Mouse (Mus musculus) fat pad, adult 2 months (tissue): Measurements from ENCODE around the gene Cenpf.

Source experiments
- DNase-seq: peaks from one replicate; pipeline ENCODE4 v3.0.0-alpha.2; 2011; ENCODE audit warnings: low read depth, low spot score; ENCODE audit errors: extremely low read depth

Cenpf gene

GRCm38 (mm10) chr1:189631906-189632675, 55.8 kb downstream of the Cenpf start:
- no peak for DNase-seq

DNA sequence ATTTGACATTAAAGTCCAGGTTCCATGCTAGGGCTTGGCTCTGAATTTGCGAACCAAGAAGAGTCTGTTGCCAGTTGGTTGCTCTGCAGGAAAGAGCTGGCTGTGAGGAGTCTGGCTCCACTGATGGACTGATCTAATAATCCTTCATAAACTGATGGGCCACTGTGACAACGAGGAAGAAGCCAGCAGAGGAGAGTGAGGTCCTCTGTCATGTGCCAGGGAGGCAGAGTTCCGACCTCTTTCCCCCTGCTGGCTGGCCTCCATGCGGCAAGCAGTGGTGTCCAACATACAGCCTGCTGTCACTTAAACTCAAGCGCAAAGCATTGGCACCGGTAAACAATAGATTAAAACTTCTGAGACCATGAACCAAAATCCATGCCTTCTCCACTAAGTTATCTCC, 57.9 kb downstream of the Cenpf start:
- DNase-seq, result no peak

DNA sequence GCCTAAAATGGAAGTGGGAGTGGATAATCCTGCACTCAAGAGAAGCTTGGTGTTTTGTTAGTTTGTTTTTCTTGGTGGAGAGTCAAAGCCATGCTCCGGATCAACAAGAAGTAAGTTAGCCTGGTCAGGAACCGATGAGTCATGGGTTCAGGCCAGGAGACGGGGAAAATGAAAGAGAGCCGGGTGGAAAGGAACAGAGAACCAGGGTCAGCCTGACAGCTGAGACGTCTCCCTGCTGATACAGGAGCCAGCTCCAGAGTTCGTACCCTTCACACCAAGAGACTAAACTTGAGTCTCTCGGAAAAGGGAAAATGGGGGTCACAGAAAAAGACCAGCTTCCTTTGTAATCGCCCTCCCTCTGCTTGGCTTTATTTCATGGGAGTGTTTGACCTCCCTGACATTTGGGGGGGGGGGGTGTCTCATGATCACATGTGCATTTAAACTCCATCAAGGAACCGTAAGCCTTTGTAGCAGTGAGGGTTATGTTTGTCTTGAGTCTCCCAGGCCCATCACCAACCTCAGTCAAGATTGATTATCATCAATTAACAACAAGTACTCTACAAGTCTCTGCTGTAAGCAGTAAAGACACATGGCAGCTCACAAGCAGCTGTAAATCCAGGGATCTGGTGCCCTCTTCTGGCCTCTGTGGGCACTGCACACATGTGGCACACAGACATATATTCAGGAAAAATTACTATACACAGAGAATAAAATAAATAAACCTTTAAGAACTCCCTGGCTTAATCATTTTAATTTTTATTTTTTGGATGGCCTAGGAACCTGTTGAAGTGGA, 59.7 kb downstream of the Cenpf start:
- no peak for DNase-seq

DNA sequence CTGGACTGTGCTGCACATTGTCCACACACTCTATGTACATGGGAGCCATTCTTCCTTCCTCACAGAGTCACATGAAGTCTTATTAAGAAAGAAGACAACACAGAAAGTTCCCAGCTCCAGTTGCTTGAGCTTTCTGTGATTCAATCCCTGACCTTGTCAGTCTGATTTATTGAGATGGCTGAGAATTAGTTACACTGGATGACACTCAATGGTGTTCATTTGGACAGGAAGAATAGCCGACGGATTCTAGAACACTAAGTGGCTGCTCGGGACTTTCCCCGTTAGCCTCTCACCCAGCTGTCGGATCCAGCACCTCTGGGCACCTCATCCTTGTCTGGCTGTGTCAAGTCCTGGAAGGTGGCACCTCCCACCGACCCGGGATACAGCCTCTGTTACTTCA, 63.1 kb downstream of the Cenpf start:
- no peak for DNase-seq

GRCm38 (mm10) chr1:189618970-189619740, 68.7 kb downstream of the Cenpf start:
- no peak for DNase-seq

- no peak for DNase-seq
Observed at GRCm38 (mm10) chr1:189617381-189617780, 70.5 kb downstream of the Cenpf start.

DNA sequence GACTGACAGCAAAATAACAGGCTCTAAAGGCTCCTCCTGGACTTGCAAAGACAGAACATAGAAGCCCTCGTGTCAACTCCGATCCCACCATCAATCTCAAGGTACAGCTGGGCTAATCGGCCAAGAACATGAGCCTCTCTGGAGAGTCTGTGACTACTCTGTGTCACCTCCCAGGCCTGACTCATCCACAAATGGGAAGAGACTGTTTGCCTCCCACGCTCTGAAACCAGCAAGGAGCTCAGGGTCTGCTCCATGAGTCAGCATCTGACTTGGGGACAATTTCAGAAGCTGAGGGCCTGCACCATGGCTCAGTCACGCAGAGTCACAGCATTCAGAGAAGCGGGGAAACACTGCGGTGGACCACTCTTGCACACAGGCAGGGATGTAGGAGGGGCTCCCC, 72.6 kb downstream of the Cenpf start:
- no peak for DNase-seq

DNA sequence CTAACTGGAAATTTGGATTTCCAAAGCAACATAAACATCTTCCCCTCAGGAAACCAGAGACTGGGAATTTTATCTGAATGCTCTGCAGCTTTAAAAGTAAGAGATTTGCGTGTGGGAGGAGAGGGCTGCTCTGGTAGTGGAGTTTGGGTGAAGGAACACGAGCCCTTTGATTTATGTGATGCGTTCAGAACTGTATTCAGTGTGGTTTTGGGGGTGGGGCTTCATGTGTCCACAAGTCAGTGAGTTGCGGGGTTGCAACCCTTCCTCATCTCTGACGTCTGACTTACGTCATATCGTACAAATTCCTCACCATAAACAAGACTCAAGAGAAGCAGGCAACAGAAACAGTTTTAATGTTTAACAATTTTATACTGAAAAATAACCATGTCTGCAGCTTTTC, 74.8 kb downstream of the Cenpf start:
- no peak for DNase-seq

- DNase-seq, result no peak
Observed at GRCm38 (mm10) chr1:189611775-189612174, 76.1 kb downstream of the Cenpf start.

DNA sequence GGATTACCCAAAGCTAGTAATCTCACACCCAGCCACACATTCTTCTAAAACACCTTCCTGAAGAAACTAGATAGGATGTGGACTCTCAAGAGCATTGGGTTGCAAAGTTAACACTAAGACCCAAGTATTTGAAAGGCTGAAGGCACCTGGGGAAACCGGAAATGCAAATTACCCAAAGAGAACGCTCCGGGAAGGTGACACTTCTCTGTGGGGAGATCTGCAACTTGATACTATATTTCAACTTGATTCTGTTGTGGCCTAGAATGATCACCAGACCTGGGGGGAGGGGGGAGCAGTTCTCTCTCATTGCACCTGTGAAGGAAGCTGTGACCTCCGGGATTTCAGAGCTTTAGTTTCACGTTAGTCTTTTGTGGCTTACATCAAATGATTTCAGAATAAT, 79.2 kb downstream of the Cenpf start:
- DNase-seq, result no peak

- DNase-seq, result no peak
Observed at GRCm38 (mm10) chr1:189608039-189608438, 79.8 kb downstream of the Cenpf start.

- DNase-seq, result no peak
Observed at GRCm38 (mm10) chr1:189605598-189606126, 82.2 kb downstream of the Cenpf start.

GRCm38 (mm10) chr1:189597096-189597495, 90.8 kb downstream of the Cenpf start:
- DNase-seq, result no peak
